Mouse (Mus musculus): ENCODE measurements around the gene Ralgps1.
"Not testable (repeated sequence)": the region's sequence is repeated elsewhere in the genome, so short reads cannot be mapped to it uniquely, and the experiment has no call there.

The Ralgps1 gene

DNA sequence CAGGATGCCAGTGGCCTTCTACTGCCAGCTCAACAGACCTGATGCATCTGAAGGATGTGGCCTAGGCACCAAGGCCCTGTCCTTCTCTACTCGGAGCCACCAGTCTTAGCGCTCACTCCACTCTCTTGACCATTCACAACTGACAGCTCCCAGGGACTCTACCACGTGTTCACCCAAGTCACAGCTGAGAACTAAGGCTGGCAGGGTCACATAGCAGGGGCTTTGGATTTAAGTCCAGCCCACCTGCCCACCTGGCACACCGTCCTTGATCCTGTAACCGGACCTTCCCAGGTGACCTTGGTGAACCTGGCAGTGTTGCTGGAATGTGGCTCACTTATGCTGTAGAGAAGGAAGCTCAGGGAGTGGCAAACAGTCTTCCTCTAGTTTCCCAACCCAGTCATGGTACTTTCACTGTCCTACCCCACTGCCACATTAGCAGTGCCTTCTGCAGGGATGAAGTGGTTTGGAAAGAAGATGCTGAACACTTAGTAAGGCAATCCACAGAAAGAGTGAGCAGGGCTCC, 156.0 kb downstream of the Ralgps1 start:
- no peak for DNase-seq (ENCODE audit: low spot score)

DNA sequence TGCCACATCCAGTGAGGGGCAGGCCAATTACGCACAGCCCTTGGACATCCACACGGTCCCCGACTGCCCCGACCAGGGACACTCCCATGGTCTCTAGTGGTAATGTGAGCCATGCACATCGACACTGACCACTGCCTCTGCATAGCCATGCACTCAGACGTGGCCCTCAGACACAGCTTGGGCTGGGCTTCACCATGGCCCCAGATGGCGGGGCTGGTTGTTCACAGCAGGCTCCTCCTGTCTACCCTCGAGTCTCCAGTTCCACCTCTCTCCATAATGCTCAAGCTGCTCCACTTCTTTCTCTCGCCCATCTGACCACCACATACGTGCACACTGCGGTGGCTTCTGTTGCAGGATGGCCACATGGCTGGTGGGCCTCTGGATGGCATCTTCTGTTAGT, 160.0 kb downstream of the Ralgps1 start:
- not testable (repeated sequence) for DNase-seq (ENCODE audit: low spot score)

DNA sequence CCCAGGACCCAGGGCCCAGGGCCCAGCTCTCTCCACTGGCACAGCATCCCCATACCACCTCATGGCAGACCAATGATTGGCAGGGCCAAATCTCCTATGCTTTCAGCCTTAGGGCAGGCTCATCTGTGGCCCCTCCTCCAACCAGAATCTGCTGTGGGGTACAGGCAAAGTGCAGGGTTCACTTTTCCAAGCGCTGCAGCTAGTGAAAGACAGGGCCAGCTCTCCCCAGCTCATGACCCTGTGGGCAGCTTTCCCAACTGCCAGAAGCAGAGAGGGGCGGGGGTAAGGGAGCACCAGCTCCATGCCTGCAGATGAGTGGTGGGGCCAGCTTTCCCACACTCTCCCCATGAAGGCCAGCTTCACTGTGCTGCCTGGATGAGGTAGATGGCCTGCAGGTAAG, 160.4 kb downstream of the Ralgps1 start:
- DNase-seq (ENCODE audit: low spot score): no peak

DNA sequence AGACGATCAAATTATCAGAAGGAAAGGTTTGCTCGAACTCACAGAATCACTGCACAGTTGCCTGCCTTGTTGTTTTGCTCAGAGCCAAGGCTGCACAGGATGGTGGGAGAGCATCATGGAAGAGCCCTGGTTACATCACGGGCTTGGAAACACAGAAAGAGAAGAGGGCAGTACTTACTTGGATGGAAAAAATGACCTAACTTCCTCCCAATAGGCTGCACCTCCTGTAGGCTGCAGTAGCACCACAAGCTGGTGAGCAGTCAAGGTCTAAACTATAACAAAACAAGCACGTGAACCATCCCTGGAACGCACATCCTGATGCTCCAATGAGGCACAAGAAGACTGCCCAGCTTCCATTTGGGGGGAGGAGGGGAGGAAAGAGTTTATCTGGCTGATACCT, 163.2 kb downstream of the Ralgps1 start:
- DNase-seq (ENCODE audit: low spot score): no peak

DNA sequence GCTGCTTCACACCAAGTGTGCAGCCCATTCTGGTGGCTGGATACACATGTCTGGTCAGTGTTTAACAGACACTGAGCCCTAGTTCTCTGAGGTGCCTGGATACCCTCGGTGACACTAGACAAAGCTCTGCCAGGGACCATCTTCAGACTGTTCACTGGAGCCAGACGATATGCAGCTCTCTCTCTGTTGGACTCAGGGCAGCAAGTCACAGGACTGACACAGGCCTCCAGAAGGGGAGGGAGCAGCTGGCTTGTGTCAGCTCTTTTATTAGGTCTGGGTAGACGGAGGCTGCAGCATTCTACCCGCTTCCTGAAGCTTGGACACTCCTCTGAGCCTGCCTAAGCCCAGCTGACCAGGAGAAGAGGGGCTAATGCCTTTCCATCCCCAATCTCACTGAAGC, 164.2 kb downstream of the Ralgps1 start:
- DNase-seq (ENCODE audit: low spot score): peak; percentile 49

GRCm38 (mm10) chr2:33205939-33206525, 165.3 kb downstream of the Ralgps1 start:
- no peak for DNase-seq (ENCODE audit: low spot score)

GRCm38 (mm10) chr2:33204980-33205379, 166.3 kb downstream of the Ralgps1 start:
- no peak for DNase-seq (ENCODE audit: low spot score)

GRCm38 (mm10) chr2:33203284-33203683, 168.0 kb downstream of the Ralgps1 start:
- DNase-seq (ENCODE audit: low spot score): no peak

DNA sequence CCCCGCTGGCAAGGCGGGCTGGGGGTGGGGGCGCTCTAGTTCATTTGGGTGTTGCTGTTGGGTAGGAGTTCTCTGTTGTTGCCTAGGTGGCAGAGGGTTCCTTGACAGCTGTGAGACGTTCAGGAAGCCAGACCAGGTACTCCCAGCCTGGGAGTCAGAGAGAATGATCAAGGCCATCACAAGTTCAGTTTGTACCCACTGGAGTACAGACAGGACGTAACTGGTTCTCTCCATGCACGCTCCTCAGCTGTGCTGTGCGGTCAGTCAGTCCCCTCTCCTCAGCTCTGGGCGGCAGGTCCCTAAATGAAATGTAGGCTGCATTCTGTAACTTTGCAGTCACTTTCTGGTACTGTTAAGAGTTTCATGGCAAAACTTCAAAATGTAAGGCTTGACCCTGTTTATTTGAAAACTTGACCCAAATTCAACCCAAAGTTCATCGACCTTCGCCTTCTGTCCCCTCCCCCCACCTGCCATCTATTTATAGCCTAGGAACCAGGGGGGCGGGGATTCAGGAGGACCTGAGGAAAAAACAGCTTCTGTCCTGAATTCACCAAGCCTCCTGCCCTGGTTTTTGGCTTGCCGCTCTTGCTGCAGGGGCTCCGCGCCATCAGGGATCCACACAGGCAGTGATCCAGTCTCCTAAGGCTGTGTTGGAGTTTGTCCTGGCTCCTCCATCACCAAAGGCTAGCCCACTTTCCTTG, 170.8 kb downstream of the Ralgps1 start:
- no peak for DNase-seq (ENCODE audit: low spot score)

GRCm38 (mm10) chr2:33189976-33190375, 181.3 kb downstream of the Ralgps1 start:
- no peak for DNase-seq (ENCODE audit: low spot score)

- DNase-seq (ENCODE audit: low spot score): no peak
Measured at GRCm38 (mm10) chr2:33188925-33189670, 182.2 kb downstream of the Ralgps1 start.

DNA sequence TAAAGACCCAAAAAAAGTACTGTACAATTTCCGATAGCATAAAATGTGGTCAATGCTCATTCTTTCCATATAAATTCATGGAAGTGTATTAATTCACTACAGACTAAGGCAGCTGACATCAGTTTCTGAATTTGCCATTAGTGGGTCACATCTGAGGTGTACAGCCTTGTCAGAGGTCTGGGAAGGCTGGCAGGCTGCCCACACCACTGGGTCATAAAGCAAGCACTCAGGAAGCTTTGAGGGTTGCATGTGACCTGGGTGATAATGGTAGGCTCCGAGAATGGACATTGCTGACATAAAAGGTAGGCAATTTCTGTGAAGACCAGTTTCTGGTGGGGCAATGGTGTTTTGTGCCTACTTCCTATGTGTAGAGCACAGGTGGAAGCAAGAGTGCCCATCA, 183.4 kb downstream of the Ralgps1 start:
- DNase-seq (ENCODE audit: low spot score): no peak

- DNase-seq (ENCODE audit: low spot score): no peak
Measured at GRCm38 (mm10) chr2:33186505-33186904, 184.8 kb downstream of the Ralgps1 start.

- DNase-seq (ENCODE audit: low spot score): peak; percentile 73
Measured at GRCm38 (mm10) chr2:33185258-33185657, 186.0 kb downstream of the Ralgps1 start.

DNA sequence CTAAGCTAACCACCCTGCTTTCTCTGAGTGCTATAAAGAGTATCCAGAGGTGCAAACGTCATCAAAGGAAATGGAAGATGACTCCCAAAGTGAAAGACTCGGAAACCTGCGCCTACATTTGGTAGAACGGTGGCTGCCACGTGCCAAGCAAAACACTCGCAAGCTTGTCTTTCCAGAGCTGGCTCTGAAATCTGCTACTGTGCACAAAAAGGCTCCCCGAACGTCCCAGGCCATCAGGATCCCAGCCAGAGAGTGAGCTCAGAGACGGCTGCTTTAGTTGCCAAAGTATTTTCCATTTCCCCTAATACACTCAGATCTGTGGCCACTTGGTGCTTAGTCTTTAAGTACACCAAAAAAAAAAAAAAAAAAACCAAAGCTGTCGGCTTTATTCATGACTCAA, 186.6 kb downstream of the Ralgps1 start:
- no peak for DNase-seq (ENCODE audit: low spot score)

DNA sequence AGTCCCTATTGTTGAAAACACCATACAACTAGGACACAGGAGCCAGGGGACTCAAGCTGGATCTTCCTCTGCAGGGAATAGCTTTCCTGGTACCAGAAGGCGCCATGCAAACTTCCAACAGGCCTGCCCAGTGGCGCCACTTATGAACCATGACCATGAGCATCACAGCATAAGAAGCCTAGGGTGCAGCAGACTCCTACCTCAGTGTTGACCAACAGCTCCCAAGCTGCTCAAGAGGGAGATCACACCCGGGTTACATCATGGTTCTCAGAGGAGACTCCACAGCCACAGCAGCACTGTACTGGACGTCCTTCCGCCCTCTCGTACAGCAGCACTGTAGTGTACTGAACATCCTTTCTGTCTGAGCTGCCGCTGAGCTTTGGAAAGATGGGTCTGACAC, 188.0 kb downstream of the Ralgps1 start:
- DNase-seq (ENCODE audit: low spot score): no peak

DNA sequence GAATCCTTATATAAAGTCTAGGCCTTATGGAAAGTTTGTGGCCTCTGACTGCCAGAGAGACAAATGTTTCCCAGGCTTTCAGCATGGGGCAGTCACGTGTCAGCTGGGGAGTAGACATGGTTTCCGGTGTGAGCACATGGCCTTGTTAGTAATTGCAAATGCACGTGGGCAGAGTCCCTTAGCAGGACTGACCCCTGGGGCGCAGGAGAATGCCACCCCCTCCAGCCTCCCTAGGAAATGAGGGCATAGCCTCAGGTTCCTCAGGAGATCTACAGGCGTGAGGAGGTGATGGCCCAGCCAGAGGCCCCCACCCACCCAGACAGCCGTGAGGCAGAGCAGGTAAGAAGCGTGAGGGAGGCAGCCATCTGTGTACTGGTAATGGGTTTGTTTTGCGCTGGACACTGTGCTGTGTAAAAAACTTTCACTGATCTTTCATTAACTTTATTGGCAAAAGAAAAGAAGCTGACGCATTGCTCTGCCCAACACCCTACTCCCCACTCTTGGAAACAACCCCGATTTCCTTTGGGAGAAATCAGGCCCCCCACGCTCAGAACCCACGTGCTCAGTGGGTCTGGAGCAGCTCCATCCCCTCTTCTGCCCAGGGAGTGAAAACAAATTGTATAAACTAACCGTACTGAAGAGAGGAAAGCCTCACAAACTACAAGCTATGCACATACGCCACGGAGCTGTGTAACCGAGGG, 191.2 kb downstream of the Ralgps1 start:
- no peak for DNase-seq (ENCODE audit: low spot score)

- no peak for DNase-seq (ENCODE audit: low spot score)
Measured at GRCm38 (mm10) chr2:33179171-33179929, 191.9 kb downstream of the Ralgps1 start.

DNA sequence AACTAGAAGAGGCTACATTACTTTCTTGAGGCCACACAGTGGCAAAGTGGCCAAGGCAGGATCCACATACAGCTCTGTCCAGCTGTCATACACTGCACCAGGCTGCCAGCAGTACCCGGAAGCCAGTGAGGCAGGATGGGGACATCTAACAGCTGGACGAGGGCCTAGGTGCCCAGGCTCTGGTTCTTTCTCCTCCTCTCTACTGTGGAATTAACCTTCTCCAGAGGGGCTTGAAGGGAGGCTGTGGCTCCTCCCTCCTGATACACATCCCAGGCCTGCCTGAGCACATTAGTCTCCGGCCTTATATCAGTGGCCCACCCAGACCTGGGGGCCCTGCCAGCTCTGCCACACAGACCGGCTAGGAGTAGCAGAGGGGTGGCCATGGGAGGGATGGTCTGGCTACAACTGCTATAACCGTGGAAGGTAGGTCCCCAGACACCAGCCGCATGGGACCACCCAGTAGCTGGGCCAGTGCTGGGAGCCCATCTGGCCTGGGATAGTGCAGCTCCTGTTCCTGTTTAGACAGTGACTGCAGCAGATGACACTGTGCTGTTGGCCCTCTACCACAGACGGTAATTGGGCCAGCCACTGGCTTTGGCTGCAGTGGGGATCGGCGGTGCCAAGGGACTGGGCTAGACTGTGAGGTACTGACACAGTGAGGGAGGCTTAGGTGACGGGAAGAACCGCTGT, 192.9 kb downstream of the Ralgps1 start:
- peak; percentile 19 for DNase-seq (ENCODE audit: low spot score)

- no peak for DNase-seq (ENCODE audit: low spot score)
Measured at GRCm38 (mm10) chr2:33177443-33178242, 193.6 kb downstream of the Ralgps1 start.
